ENCODE assay signal across 11 mouse cellular contexts in the genomic region with DNA sequence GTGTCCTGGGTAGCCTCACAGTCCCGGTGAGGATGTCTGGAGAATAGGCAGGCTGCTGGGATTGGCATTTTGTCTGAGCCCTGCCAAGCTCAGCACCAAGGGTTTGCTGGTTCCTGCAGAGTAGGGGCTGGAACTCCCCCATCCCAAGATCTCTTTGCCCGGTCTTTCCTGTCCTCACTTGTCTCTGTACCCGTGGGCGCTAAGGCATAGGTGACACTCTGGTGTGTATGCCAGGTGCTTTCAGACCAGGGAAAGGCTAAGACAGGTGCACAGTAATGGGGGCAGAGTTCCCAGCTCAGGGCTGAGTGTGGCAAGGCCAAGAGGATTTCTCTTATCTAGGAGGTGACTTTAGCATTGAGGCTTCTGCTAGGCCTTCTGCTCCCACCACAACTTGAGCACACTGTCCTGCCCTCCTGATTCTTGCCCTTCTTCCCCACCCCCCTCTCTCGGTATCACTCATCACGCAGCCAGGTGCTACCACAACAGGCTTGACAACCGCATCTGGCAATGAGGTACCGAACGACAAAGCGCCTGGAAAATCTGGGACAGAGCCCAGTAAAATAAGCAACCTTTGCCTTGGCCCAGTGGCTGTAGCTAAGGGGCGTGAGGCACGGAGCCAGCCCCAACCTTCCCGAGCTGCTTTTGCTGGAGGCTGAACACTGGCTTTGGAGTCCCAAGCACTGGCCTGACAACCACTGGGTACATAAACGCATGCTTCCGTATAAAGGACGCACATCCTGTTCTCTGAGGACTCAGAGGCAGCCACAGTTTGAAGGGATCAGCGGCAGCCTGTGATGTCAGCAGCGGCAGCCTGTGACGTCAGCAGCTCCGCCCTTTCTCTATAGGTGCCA. TPM values are rescaled to one million over a fixed set of nuclear protein-coding genes. Genes with fewer than 3 reads are reported as not detected.
DNase-seq lines count a peak whose midpoint lies in the region; ATAC-seq and TF ChIP-seq lines count a peak whose summit lies in the region.
"Had no signal": no experiment of that assay in that cellular context is flagged by ENCODE, and none has a peak within 500 bp of the region (broad histone marks: within the 10 kb centered on the region; RNA-seq: fewer than 3 reads in every experiment).

No protein-coding gene starts in this region.

- no peak overlapping the region for H3K27ac ChIP-seq in lung, embryonic 14.5 days (ENCODE audit: low read depth)
- H3K27ac ChIP-seq in kidney, embryonic 15.5 days = 0 out of 2 replicates have a peak overlapping the region, but pooled peaks have one; percentile 83
- peak overlapping the region; percentile 32; the same call in 1 of the 2 replicates for H3K27ac ChIP-seq in small intestine, adult 2 months (ENCODE audit: insufficient read depth, low read depth, low read length)

- no peak for TF ChIP-seq CTCF in lung, embryonic 14.5 days (IDR thresholded peaks at IDR 0.05; ENCODE audit: low read depth)
- TF ChIP-seq CTCF in small intestine, adult 2 months (IDR thresholded peaks at IDR 0.05; ENCODE audit: extremely low read depth, insufficient read length, insufficient replicate concordance, low read depth, low read length) = no peak

- H3K4me1 ChIP-seq in lung, embryonic 14.5 days (ENCODE audit: insufficient read depth) = peaks cover 7% of the 10 kb centered on the region; the same call in 1 of the 2 replicates
- peaks cover 49% of the 10 kb centered on the region for H3K4me1 ChIP-seq in kidney, embryonic 15.5 days
- H3K4me1 ChIP-seq in small intestine, adult 2 months (ENCODE audit: control insufficient read depth, insufficient read depth, insufficient read length, low read length) = peaks cover 21% of the 10 kb centered on the region; the same call in 1 of the 2 replicates

- H3K9me3 ChIP-seq in lung, embryonic 14.5 days (ENCODE audit: low read depth, low read length) = no peaks in the 10 kb centered on the region
- H3K9me3 ChIP-seq in kidney, embryonic 15.5 days (replicated peaks) = no peaks in the 10 kb centered on the region
- H3K9me3 ChIP-seq: megakaryocyte, embryonic 14.5 days had no signal

- peaks cover 23% of the 10 kb centered on the region for H3K27me3 ChIP-seq in lung, embryonic 14.5 days (ENCODE audit: insufficient read depth, low read length)
- H3K27me3 ChIP-seq in kidney, embryonic 15.5 days = peaks cover 29% of the 10 kb centered on the region
- H3K27me3 ChIP-seq in small intestine, adult 2 months (ENCODE audit: control insufficient read depth, insufficient read depth, low read length) = no peaks in the 10 kb centered on the region

- no peak for ATAC-seq in lung, embryonic 14.5 days (ENCODE audit: insufficient read depth)
- ATAC-seq in kidney, embryonic 15.5 days (replicated peaks; ENCODE audit: low FRiP score) = no peak

- no peak for TF ChIP-seq POLR2A in small intestine, adult 2 months (IDR thresholded peaks at IDR 0.05; ENCODE audit: low read depth, low read length)

- 56% methylated on average over 20 of the region's 20 CpGs for WGBS in lung, embryonic 14.5 days
- 79% methylated on average over 20 of the region's 20 CpGs for WGBS in kidney, embryonic 15.5 days
- WGBS in small intestine, adult 2 months = 25% methylated on average over 20 of the region's 20 CpGs

- H3K4me2 ChIP-seq in lung, embryonic 14.5 days = peak overlapping the region; percentile 56
- peak overlapping the region; percentile 61 for H3K4me2 ChIP-seq in kidney, embryonic 15.5 days

- no peak overlapping the region for H3K9ac ChIP-seq in lung, embryonic 14.5 days
- no peak overlapping the region for H3K9ac ChIP-seq in kidney, embryonic 15.5 days

- no peak for DNase-seq in lung, embryonic 14.5 days
- DNase-seq in lung, postnatal 4 days = no peak
- DNase-seq in fat pad, adult 2 months (ENCODE audit: extremely low read depth, low read depth, low spot score) = peak; percentile 83
- no peak for DNase-seq in ovary, postnatal 10 days (ENCODE audit: low spot score)
- DNase-seq in frontal cortex, postnatal 25 days (ENCODE audit: low spot score in 2 of 2) = no peak
- DNase-seq: cerebellum, adult 18-20 months; right cerebral cortex, postnatal 14 days; thymus, postnatal 14 days had no signal

- no peak overlapping the region for H3K4me3 ChIP-seq in lung, embryonic 14.5 days (ENCODE audit: low read depth, low read length)
- H3K4me3 ChIP-seq in kidney, embryonic 15.5 days (replicated peaks) = peak overlapping the region; percentile 47
- peak overlapping the region; percentile 72 for H3K4me3 ChIP-seq in small intestine, adult 2 months (ENCODE audit: low read depth, low read length)
- H3K4me3 ChIP-seq: megakaryocyte, embryonic 14.5 days had no signal

- H3K36me3 ChIP-seq in lung, embryonic 14.5 days (ENCODE audit: insufficient read depth) = peaks cover 22% of the 10 kb centered on the region
- peaks cover 39% of the 10 kb centered on the region for H3K36me3 ChIP-seq in kidney, embryonic 15.5 days
- peaks cover 46% of the 10 kb centered on the region for H3K36me3 ChIP-seq in small intestine, adult 2 months (ENCODE audit: control insufficient read depth, insufficient read depth, low read length)

RNA-seq across cellular contexts. Expression of gene Grb7, which starts 4.0 kb away (rescaled TPM):
- 39.4 and 43.0 TPM in 2 replicates for polyA plus RNA-seq in lung, embryonic 14.5 days (2014; fragmentation: Nextera tagmentation; extraction: Ambion mirVana)
- polyA plus RNA-seq in kidney, embryonic 15.5 days (2015; fragmentation: Nextera tagmentation; extraction: Ambion mirVana) = 68.8 and 69.8 TPM in 2 replicates
- 33.0 and 137 TPM in 2 replicates for polyA plus RNA-seq in small intestine, adult 2 months (2012; rRNA removed)

RNA-seq across cellular contexts. Expression of gene Mien1, which starts 11.4 kb away (rescaled TPM):
- polyA plus RNA-seq in lung, embryonic 14.5 days (2014; fragmentation: Nextera tagmentation; extraction: Ambion mirVana) = 62.9 and 65.3 TPM in 2 replicates
- 101 and 106 TPM in 2 replicates for polyA plus RNA-seq in kidney, embryonic 15.5 days (2015; fragmentation: Nextera tagmentation; extraction: Ambion mirVana)
- polyA plus RNA-seq in small intestine, adult 2 months (2012; rRNA removed) = 17.2 and 37.7 TPM in 2 replicates

RNA-seq across cellular contexts. Expression of gene Erbb2, which starts 37.9 kb away (rescaled TPM):
- 42.7 and 46.5 TPM in 2 replicates for polyA plus RNA-seq in lung, embryonic 14.5 days (2014; fragmentation: Nextera tagmentation; extraction: Ambion mirVana)
- polyA plus RNA-seq in kidney, embryonic 15.5 days (2015; fragmentation: Nextera tagmentation; extraction: Ambion mirVana) = 46.2 and 48.0 TPM in 2 replicates
- polyA plus RNA-seq in small intestine, adult 2 months (2012; rRNA removed) = 40.2 and 105 TPM in 2 replicates

RNA-seq across cellular contexts. Expression of gene Pgap3, which starts 49.9 kb away (rescaled TPM):
- 10.9 and 11.6 TPM in 2 replicates for polyA plus RNA-seq in lung, embryonic 14.5 days (2014; fragmentation: Nextera tagmentation; extraction: Ambion mirVana)
- 16.9 and 17.5 TPM in 2 replicates for polyA plus RNA-seq in kidney, embryonic 15.5 days (2015; fragmentation: Nextera tagmentation; extraction: Ambion mirVana)
- polyA plus RNA-seq in small intestine, adult 2 months (2012; rRNA removed) = 26.0 and 52.1 TPM in 2 replicates
